ENCODE assay signal across 7 mouse cellular contexts in the genomic region with DNA sequence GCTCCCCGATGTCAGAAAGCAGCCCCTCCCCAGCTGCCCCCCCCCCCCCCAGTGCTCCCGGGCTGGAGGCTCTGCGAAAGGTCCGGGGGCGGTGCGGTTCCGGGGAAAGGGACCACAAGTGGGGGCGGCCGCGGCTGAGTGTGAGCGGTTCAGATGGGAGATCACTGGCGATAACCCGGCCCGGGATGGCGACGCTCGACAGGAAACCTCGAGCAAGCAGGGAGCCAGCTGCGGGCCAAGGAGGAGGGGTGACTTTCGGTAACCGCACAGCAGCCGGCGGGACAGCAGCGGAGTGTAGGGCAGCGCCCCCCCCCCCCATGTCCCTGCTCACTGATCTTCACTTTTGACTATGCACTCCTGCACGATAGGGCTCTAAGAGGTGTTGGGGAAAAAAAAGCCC. TPM values are rescaled to one million over a fixed set of nuclear protein-coding genes. Genes with fewer than 3 reads are reported as not detected.
DNase-seq lines count a peak whose midpoint lies in the region; ATAC-seq and TF ChIP-seq lines count a peak whose summit lies in the region.

No protein-coding gene starts in this region.

- H3K4me2 ChIP-seq in forebrain, embryonic 13.5 days = peak overlapping the region; percentile 99
- H3K4me2 ChIP-seq in stomach, embryonic 14.5 days (replicated peaks; ENCODE audit: low read depth, low read length) = peak overlapping the region; percentile 100

- peak; percentile 11; the same call in 1 of the 2 replicates for ATAC-seq in G1E (ENCODE audit: extremely low read depth, insufficient number of reproducible peaks, low FRiP score, poor library complexity, severe bottlenecking)
- peak; percentile 54 for ATAC-seq in forebrain, embryonic 13.5 days
- ATAC-seq in megakaryocyte, adult 5-6 weeks (ENCODE audit: poor library complexity, severe bottlenecking) = peak; percentile 41
- peak; percentile 43; the same call in 1 of the 2 replicates for ATAC-seq in stomach, embryonic 14.5 days (ENCODE audit: insufficient number of reproducible peaks, insufficient read depth, low FRiP score, low read depth)

- peak overlapping the region; percentile 73 for H3K4me3 ChIP-seq in G1E (ENCODE audit: low read depth, low read length)
- peak overlapping the region; percentile 54 for H3K4me3 ChIP-seq in forebrain, embryonic 13.5 days
- peak overlapping the region; percentile 50 for H3K4me3 ChIP-seq in stomach, embryonic 14.5 days (ENCODE audit: low read depth, low read length)

- peaks cover 1% of the 10 kb centered on the region; the same call in 1 of the 2 replicates for H3K27me3 ChIP-seq in G1E (ENCODE audit: insufficient read depth, low read length)
- peaks cover 79% of the 10 kb centered on the region for H3K27me3 ChIP-seq in forebrain, embryonic 13.5 days
- no peaks in the 10 kb centered on the region; the same call in 1 of the 2 replicates for H3K27me3 ChIP-seq in stomach, embryonic 14.5 days (ENCODE audit: control insufficient read depth, insufficient read depth, low read length)

- H3K9ac ChIP-seq in forebrain, embryonic 13.5 days = peak overlapping the region; percentile 64
- peak overlapping the region; percentile 21; the same call in 1 of the 2 replicates for H3K9ac ChIP-seq in stomach, embryonic 14.5 days (replicated peaks; ENCODE audit: low read depth, low read length)

- no peaks in the 10 kb centered on the region for H3K9me3 ChIP-seq in G1E (replicated peaks)
- no peaks in the 10 kb centered on the region for H3K9me3 ChIP-seq in forebrain, embryonic 13.5 days (replicated peaks)
- no peaks in the 10 kb centered on the region for H3K9me3 ChIP-seq in stomach, embryonic 14.5 days (ENCODE audit: control insufficient read depth, low read depth, low read length)

- peaks cover 25% of the 10 kb centered on the region for H3K36me3 ChIP-seq in G1E (replicated peaks)
- H3K36me3 ChIP-seq in forebrain, embryonic 13.5 days (ENCODE audit: poor library complexity, severe bottlenecking) = no peaks in the 10 kb centered on the region
- H3K36me3 ChIP-seq in stomach, embryonic 14.5 days (ENCODE audit: control insufficient read depth, insufficient read depth, low read length) = no peaks in the 10 kb centered on the region

- peak; percentile 90 for DNase-seq in CD4-positive, CD25-positive, alpha-beta regulatory T cell, adult 2 months (ENCODE audit: low read depth, low spot score)
- DNase-seq in G1E (ENCODE audit: low spot score) = peak; percentile 62
- peak; percentile 58 for DNase-seq in kidney, postnatal 10 days
- no peak for DNase-seq in frontal cortex, postnatal 10 days (ENCODE audit: low spot score in 2 of 2)

- H3K4me1 ChIP-seq in G1E (ENCODE audit: insufficient read depth, low read depth, low read length) = peaks cover 82% of the 10 kb centered on the region
- peaks cover 41% of the 10 kb centered on the region for H3K4me1 ChIP-seq in forebrain, embryonic 13.5 days
- H3K4me1 ChIP-seq in stomach, embryonic 14.5 days (ENCODE audit: control insufficient read depth, insufficient read depth, low read length) = peaks cover 8% of the 10 kb centered on the region

- under 1% methylated on average over 24 of the region's 26 CpGs for WGBS in forebrain, embryonic 13.5 days
- WGBS in stomach, embryonic 14.5 days = 0% methylated on average over 23 of the region's 26 CpGs

- H3K27ac ChIP-seq in forebrain, embryonic 13.5 days = no peak overlapping the region
- H3K27ac ChIP-seq in stomach, embryonic 14.5 days (ENCODE audit: low read length) = no peak overlapping the region

- TF ChIP-seq CTCF in G1E (IDR thresholded peaks at IDR 0.05; ENCODE audit: low read depth, low read length) = no peak

RNA-seq across cellular contexts. Expression of a gene that starts 56.5 kb away (rescaled TPM):
- 1.1 and 3.3 TPM in 2 replicates for total RNA-seq in G1E (2014; fragmentation: Nextera tagmentation)
- total RNA-seq in G1E (2017) = 1.0 and 1.4 TPM in 2 replicates
- 0.96 and 1.6 TPM in 2 replicates for polyA plus RNA-seq in G1E (2012)
- polyA plus RNA-seq in forebrain, embryonic 13.5 days (2015; fragmentation: Nextera tagmentation; extraction: Ambion mirVana) = 0.63 and 2.2 TPM in 2 replicates
- total RNA-seq in megakaryocyte, adult 5-6 weeks (2015) = 1.1 and 2.8 TPM in 2 replicates
- total RNA-seq in megakaryocyte, adult 5-6 weeks (2017) = 2.1 and 3.7 TPM in 2 replicates
- polyA plus RNA-seq in stomach, embryonic 14.5 days (2014; fragmentation: Nextera tagmentation; extraction: Ambion mirVana) = 0.80 and 1.5 TPM in 2 replicates

Comparison
In these comparisons a context has a peak if more than half of its experiments do, and no peak if none do; other contexts are left out.
1. DNase-seq: peak in CD4-positive, CD25-positive, alpha-beta regulatory T cell, adult 2 months (single experiment), G1E (single experiment) and kidney, postnatal 10 days (single experiment); none in frontal cortex, postnatal 10 days (0 of 2).
2. Peak in every context shown above with its lines, with median percentiles within 50 percentile points of each other: ATAC-seq and H3K4me3 ChIP-seq.